Mouse (Mus musculus) MEL (cell line): ENCODE data around the gene Gipr.

Experiments
- CHD2 ChIP-seq: IDR thresholded peaks from 2 replicates; pipeline ENCODE4 v1.6.1; 2011; ENCODE audit warnings: low read length, improper control_type of control experiment
- CTCF ChIP-seq, 3 experiments: IDR thresholded peaks in 2 of 3; conservative IDR thresholded peaks in 1 of 3; 2 replicates each; pipeline ENCODE4 v1.5.1; 2011 to 2012; ENCODE audit warnings: low read length in 3 of 3, low read depth in 2 of 3, mild to moderate bottlenecking in 2 of 3, improper control_type of control experiment in 1 of 3, inconsistent platforms in 1 of 3, mixed read lengths in 1 of 3, moderate library complexity in 1 of 3; ENCODE audit not compliant: control insufficient read depth in 1 of 3, insufficient read depth in 1 of 3, poor library complexity in 1 of 3, severe bottlenecking in 1 of 3
- GABPA ChIP-seq: IDR thresholded peaks from 2 replicates; pipeline ENCODE4 v1.6.1; 2012; ENCODE audit warnings: low read depth, mild to moderate bottlenecking, inconsistent platforms, low read length, improper control_type of control experiment, moderate library complexity
- KAT2A ChIP-seq: conservative IDR thresholded peaks from 2 replicates; pipeline ENCODE4 v1.6.1; 2012; ENCODE audit warnings: low read depth, low read length, improper control_type of control experiment, inconsistent platforms
- MAX ChIP-seq: IDR thresholded peaks from 2 replicates; pipeline ENCODE4 v1.6.1; 2011; ENCODE audit warnings: low read length, improper control_type of control experiment
- MYC ChIP-seq: IDR thresholded peaks from 2 replicates; pipeline ENCODE4 v1.6.1; 2011; ENCODE audit warnings: low read depth, mild to moderate bottlenecking, low read length, improper control_type of control experiment, moderate library complexity
- POLR2A ChIP-seq, 2 experiments: IDR thresholded peaks; 2 replicates each; pipeline ENCODE4 v1.6.1; 2011 to 2012; ENCODE audit warnings: low read length in 2 of 2, mild to moderate bottlenecking in 2 of 2, control low read depth in 1 of 2, improper control_type of control experiment in 1 of 2, low read depth in 1 of 2, moderate library complexity in 1 of 2; ENCODE audit not compliant: control insufficient read depth in 1 of 2, insufficient read depth in 1 of 2, poor library complexity in 1 of 2
- ZC3H11A ChIP-seq: IDR thresholded peaks from 2 replicates; pipeline ENCODE4 v1.6.1; 2012; ENCODE audit warnings: low read depth, mild to moderate bottlenecking, inconsistent platforms, low read length, improper control_type of control experiment

DNA sequence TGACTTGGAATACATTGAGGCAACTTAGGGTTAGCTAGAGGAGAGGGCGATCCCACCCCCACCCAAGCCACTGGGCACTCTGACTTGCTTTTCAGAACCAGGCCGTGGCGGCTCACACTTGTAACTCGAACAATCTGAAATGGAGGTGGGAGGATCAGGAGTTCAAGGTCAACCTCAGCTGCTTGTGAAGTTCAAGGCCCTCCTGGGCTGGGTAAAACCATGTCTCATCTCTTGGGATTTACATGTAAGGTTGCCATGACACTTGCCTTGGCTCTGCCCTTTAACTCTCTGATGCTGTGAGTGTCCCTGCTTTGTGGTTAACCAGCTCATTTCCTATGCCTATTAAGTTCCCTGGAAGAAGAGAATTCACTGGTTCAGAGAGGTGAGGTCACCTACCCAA is 43.6 kb upstream of the Gipr start:
- TF ChIP-seq CHD2 (no peak), ZC3H11A (no peak), CTCF (IDR thresholded peaks at IDR 0.05 in 2 of 3, conservative IDR thresholded peaks at IDR 0.05 in 1 of 3; ENCODE audit: control insufficient read depth in 1 of 3, insufficient read depth in 1 of 3, low read depth in 2 of 3, low read length in 3 of 3, poor library complexity in 1 of 3, severe bottlenecking in 1 of 3) (no peak), GABPA (no peak), MAX (no peak), MYC (no peak), POLR2A (IDR thresholded peaks at IDR 0.05; ENCODE audit: control insufficient read depth in 1 of 2, insufficient read depth in 1 of 2, low read depth in 1 of 2, low read length in 2 of 2, poor library complexity in 1 of 2) (no peak), KAT2A (no peak)
